Mouse (Mus musculus): ENCODE results near the gene Cpz.

- TF ChIP-seq TAL1 (IDR thresholded peaks at IDR 0.05; ENCODE audit: low read length), result no peak
- TF ChIP-seq GATA1 (IDR thresholded peaks at IDR 0.05; ENCODE audit: low read length), result no peak
Observed at GRCm38 (mm10) chr5:35530442-35530841, 4.9 kb upstream of the Cpz start.
